Mouse (Mus musculus): ENCODE results near the gene Gzmd. TPM values are rescaled to one million over a fixed set of nuclear protein-coding genes. Genes with fewer than 3 reads are reported as not detected.
"Not testable (repeated sequence)": the region's sequence is repeated elsewhere in the genome, so short reads cannot be mapped to it uniquely, and the experiment has no call there.

Gzmd gene
- polyA plus RNA-seq (2012; rRNA removed), result not detected in 2 replicates

GRCm38 (mm10) chr14:56132508-56132907 is at the start of gene Gzmd:
Gzmd (minus strand) TSS chr14:56132608.
- 80% methylated on average over 2 of the region's 2 CpGs for WGBS
- not testable (repeated sequence) for DNase-seq; H3K27me3 ChIP-seq (ENCODE audit: control insufficient read depth, insufficient read depth, low read length); H3K36me3 ChIP-seq (ENCODE audit: control insufficient read depth, insufficient read depth, low read length); H3K4me3 ChIP-seq (ENCODE audit: control insufficient read depth, insufficient read depth, low read length); H3K27ac ChIP-seq (ENCODE audit: control insufficient read depth, insufficient read depth, low read length); H3K4me1 ChIP-seq (replicated peaks; ENCODE audit: control insufficient read depth, insufficient read depth, low read length)

- not testable (repeated sequence) for H3K36me3 ChIP-seq (ENCODE audit: control insufficient read depth, insufficient read depth, low read length); H3K4me3 ChIP-seq (ENCODE audit: control insufficient read depth, insufficient read depth, low read length); H3K4me1 ChIP-seq (replicated peaks; ENCODE audit: control insufficient read depth, insufficient read depth, low read length); H3K27me3 ChIP-seq (ENCODE audit: control insufficient read depth, insufficient read depth, low read length); H3K27ac ChIP-seq (ENCODE audit: control insufficient read depth, insufficient read depth, low read length)
- TF ChIP-seq CTCF (IDR thresholded peaks at IDR 0.05; ENCODE audit: borderline replicate concordance, control insufficient read depth, extremely low read depth, insufficient read depth, low read length, poor library complexity), result peak; percentile 65; the same call in 1 of the 2 replicates
- peak; percentile 46 for DNase-seq
- 18% methylated on average over 8 of the region's 8 CpGs for WGBS
Measured at GRCm38 (mm10) chr14:56177651-56178050, 45.2 kb upstream of the Gzmd start.

- Histone ChIP-seq H3K4me3 (ENCODE audit: control insufficient read depth, insufficient read depth, low read length) (no peak within 1 kb of the TSS), H3K4me1 (replicated peaks; ENCODE audit: control insufficient read depth, insufficient read depth, low read length) (no peaks in the 10 kb centered on the region), H3K36me3 (ENCODE audit: control insufficient read depth, insufficient read depth, low read length) (no peaks in the 10 kb centered on the region), H3K27ac (ENCODE audit: control insufficient read depth, insufficient read depth, low read length) (no peak within 1 kb of the TSS), H3K27me3 (ENCODE audit: control insufficient read depth, insufficient read depth, low read length) (no peaks in the 10 kb centered on the region)
- no peak for DNase-seq
- TF ChIP-seq CTCF (IDR thresholded peaks at IDR 0.05; ENCODE audit: borderline replicate concordance, control insufficient read depth, extremely low read depth, insufficient read depth, low read length, poor library complexity) (no peak), POLR2A (IDR thresholded peaks at IDR 0.05; ENCODE audit: control insufficient read depth, extremely low read depth, insufficient read depth, low read length, poor library complexity) (no peak)
- 95% methylated on average over 5 of the region's 5 CpGs for WGBS
Measured at GRCm38 (mm10) chr14:56174499-56174898, 42.1 kb upstream of the Gzmd start, which contains the start of gene Gzmn. Gzmn (minus strand) TSS chr14:56174599.

- no peaks in the 10 kb centered on the region for H3K27me3 ChIP-seq (ENCODE audit: control insufficient read depth, insufficient read depth, low read length)
- H3K4me1 ChIP-seq (replicated peaks; ENCODE audit: control insufficient read depth, insufficient read depth, low read length), result no peaks in the 10 kb centered on the region
- H3K4me3 ChIP-seq (ENCODE audit: control insufficient read depth, insufficient read depth, low read length), result no peak overlapping the region
- no peaks in the 10 kb centered on the region for H3K36me3 ChIP-seq (ENCODE audit: control insufficient read depth, insufficient read depth, low read length)
- TF ChIP-seq CTCF (IDR thresholded peaks at IDR 0.05; ENCODE audit: borderline replicate concordance, control insufficient read depth, extremely low read depth, insufficient read depth, low read length, poor library complexity) (no peak), POLR2A (IDR thresholded peaks at IDR 0.05; ENCODE audit: control insufficient read depth, extremely low read depth, insufficient read depth, low read length, poor library complexity) (no peak)
- 97% methylated on average over 6 of the region's 6 CpGs for WGBS
- no peak overlapping the region for H3K27ac ChIP-seq (ENCODE audit: control insufficient read depth, insufficient read depth, low read length)
- DNase-seq, result no peak
Measured at GRCm38 (mm10) chr14:56173396-56173795, 41.0 kb upstream of the Gzmd start.

- H3K27me3 ChIP-seq (ENCODE audit: control insufficient read depth, insufficient read depth, low read length), result no peaks in the 10 kb centered on the region
- TF ChIP-seq CTCF (IDR thresholded peaks at IDR 0.05; ENCODE audit: borderline replicate concordance, control insufficient read depth, extremely low read depth, insufficient read depth, low read length, poor library complexity) (no peak), POLR2A (IDR thresholded peaks at IDR 0.05; ENCODE audit: control insufficient read depth, extremely low read depth, insufficient read depth, low read length, poor library complexity) (no peak)
- no peaks in the 10 kb centered on the region for H3K4me1 ChIP-seq (replicated peaks; ENCODE audit: control insufficient read depth, insufficient read depth, low read length)
- no peak overlapping the region for H3K4me3 ChIP-seq (ENCODE audit: control insufficient read depth, insufficient read depth, low read length)
- H3K27ac ChIP-seq (ENCODE audit: control insufficient read depth, insufficient read depth, low read length), result no peak overlapping the region
- no peak for DNase-seq
- 93% methylated on average over 5 of the region's 5 CpGs for WGBS
- H3K36me3 ChIP-seq (ENCODE audit: control insufficient read depth, insufficient read depth, low read length), result no peaks in the 10 kb centered on the region
Measured at GRCm38 (mm10) chr14:56172744-56173143, 40.3 kb upstream of the Gzmd start.

- Histone ChIP-seq H3K4me1 (replicated peaks; ENCODE audit: control insufficient read depth, insufficient read depth, low read length) (no peaks in the 10 kb centered on the region), H3K36me3 (ENCODE audit: control insufficient read depth, insufficient read depth, low read length) (no peaks in the 10 kb centered on the region), H3K27ac (ENCODE audit: control insufficient read depth, insufficient read depth, low read length) (no peak overlapping the region), H3K27me3 (ENCODE audit: control insufficient read depth, insufficient read depth, low read length) (no peaks in the 10 kb centered on the region), H3K4me3 (ENCODE audit: control insufficient read depth, insufficient read depth, low read length) (no peak overlapping the region)
- DNase-seq, result no peak
- TF ChIP-seq POLR2A (IDR thresholded peaks at IDR 0.05; ENCODE audit: control insufficient read depth, extremely low read depth, insufficient read depth, low read length, poor library complexity), result no peak
- no peak for TF ChIP-seq CTCF (IDR thresholded peaks at IDR 0.05; ENCODE audit: borderline replicate concordance, control insufficient read depth, extremely low read depth, insufficient read depth, low read length, poor library complexity)
- 70% methylated on average over 6 of the region's 6 CpGs for WGBS
Measured at GRCm38 (mm10) chr14:56168009-56168408, 35.6 kb upstream of the Gzmd start.

GRCm38 (mm10) chr14:56162109-56162508 is 29.7 kb upstream of the Gzmd start:
- Histone ChIP-seq H3K27me3 (ENCODE audit: control insufficient read depth, insufficient read depth, low read length) (no peaks in the 10 kb centered on the region), H3K36me3 (ENCODE audit: control insufficient read depth, insufficient read depth, low read length) (no peaks in the 10 kb centered on the region), H3K4me3 (ENCODE audit: control insufficient read depth, insufficient read depth, low read length) (no peak overlapping the region), H3K27ac (ENCODE audit: control insufficient read depth, insufficient read depth, low read length) (no peak overlapping the region), H3K4me1 (replicated peaks; ENCODE audit: control insufficient read depth, insufficient read depth, low read length) (no peaks in the 10 kb centered on the region)
- DNase-seq, result no peak
- TF ChIP-seq CTCF (IDR thresholded peaks at IDR 0.05; ENCODE audit: borderline replicate concordance, control insufficient read depth, extremely low read depth, insufficient read depth, low read length, poor library complexity) (no peak), POLR2A (IDR thresholded peaks at IDR 0.05; ENCODE audit: control insufficient read depth, extremely low read depth, insufficient read depth, low read length, poor library complexity) (no peak)
- 80% methylated on average over 2 of the region's 2 CpGs for WGBS

- H3K27ac ChIP-seq (ENCODE audit: control insufficient read depth, insufficient read depth, low read length); DNase-seq; H3K36me3 ChIP-seq (ENCODE audit: control insufficient read depth, insufficient read depth, low read length); H3K27me3 ChIP-seq (ENCODE audit: control insufficient read depth, insufficient read depth, low read length); H3K4me1 ChIP-seq (replicated peaks; ENCODE audit: control insufficient read depth, insufficient read depth, low read length); H3K4me3 ChIP-seq (ENCODE audit: control insufficient read depth, insufficient read depth, low read length): not testable (repeated sequence)
- WGBS, result 83% methylated on average over 2 of the region's 2 CpGs
Measured at GRCm38 (mm10) chr14:56159479-56159878, 27.1 kb upstream of the Gzmd start, which contains the start of gene Gzmg. Gzmg (minus strand) TSS chr14:56159579.

Measured in thymus, adult 2 months (tissue).